Mouse (Mus musculus): ENCODE results near the gene Hic1.

- no peak for TF ChIP-seq CTCF (IDR thresholded peaks at IDR 0.05; ENCODE audit: low read depth, low read length)
- TF ChIP-seq POLR2A (IDR thresholded peaks at IDR 0.05; ENCODE audit: borderline replicate concordance, low read depth, low read length) = no peak
These were observed 28.9 kb downstream of the Hic1 start for GRCm38 (mm10) chr11:75140431-75140830.
